Mouse (Mus musculus) B cell, adult (primary cell): ENCODE measurements around the gene Gm4297. TPM values are rescaled to one million over a fixed set of nuclear protein-coding genes. Genes with fewer than 3 reads are reported as not detected.

Experiments
- total RNA-seq: library from RNA; stranded (reverse); gene quantifications from 4 replicates; pipeline ENCODE4 v1.2.4, GENCODE M21; 2023; ENCODE audit not compliant: inconsistent age

Gene Gm4297
- total RNA-seq, result not detected in 4 replicates

DNA sequence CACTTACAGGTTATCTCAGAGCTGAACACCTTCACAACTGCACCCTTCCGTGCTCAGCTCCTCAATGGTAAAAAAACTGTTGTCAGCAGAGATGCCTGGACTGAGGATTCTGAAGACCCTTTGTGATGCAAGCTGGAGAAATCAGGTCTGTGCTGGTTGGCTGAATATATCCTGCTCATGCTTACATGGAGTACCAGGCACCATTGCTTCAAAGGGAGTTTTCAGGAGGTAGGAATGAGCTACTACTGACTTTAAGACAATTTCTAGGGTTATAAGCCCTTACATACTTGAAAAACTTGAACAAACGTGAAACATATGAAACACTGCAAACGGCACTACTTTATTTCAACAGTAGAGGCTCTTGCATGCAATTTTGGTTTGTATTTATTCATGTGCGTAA is at the start of gene Gm4297:
Gene Gm4297 (minus strand): TSS at position 101 of the 400 bp plus-strand sequence.

Other genes starting within 250 kb of the Gm4297 start
- gene Gm5934, start 74.1 kb downstream of the Gm4297 start, total RNA-seq, result not detected in 4 replicates
- gene Gm5935, start 200.3 kb upstream of the Gm4297 start, total RNA-seq, result not detected in 4 replicates